Mouse (Mus musculus): Measurements from ENCODE around the gene Vamp8.

DNA sequence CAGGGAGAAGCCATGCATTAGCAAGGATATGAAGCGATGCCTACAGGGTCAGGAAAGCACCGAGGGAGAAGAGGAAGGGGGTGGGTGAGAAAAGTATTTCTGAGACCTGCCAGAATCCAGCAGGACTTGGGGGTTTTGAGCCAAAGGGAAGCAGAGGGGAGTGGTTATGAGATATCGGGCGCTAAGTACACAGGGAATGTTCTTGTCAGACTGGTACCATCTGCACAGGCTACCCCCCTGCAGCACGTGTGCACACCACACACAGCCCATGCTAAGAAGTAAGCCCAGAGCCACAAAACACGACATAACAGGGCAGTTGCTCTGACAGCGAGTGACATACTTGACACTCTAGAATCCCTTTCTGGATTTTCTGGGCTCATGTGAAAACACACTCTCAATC lies 16.3 kb downstream of the Vamp8 start:
- TF ChIP-seq CTCF (conservative IDR thresholded peaks at IDR 0.05; ENCODE audit: low read length) (no peak), NANOG (IDR thresholded peaks at IDR 0.05; ENCODE audit: borderline replicate concordance, low read length) (no peak), POU5F1 (IDR thresholded peaks at IDR 0.05; ENCODE audit: borderline replicate concordance, low read length) (no peak)

All from E14TG2a.4 (cell line).